Mouse (Mus musculus) thymus, postnatal 25 days (tissue): Measurements from ENCODE around the gene Sptssb.

ENCODE experiments used
- DNase-seq: peaks from one replicate; pipeline ENCODE4 v3.0.0; 2022

The Sptssb gene

GRCm38 (mm10) chr3:69859858-69860588 lies at the start of gene Sptssb:
TSS of gene Sptssb (minus strand) at chr3:69859940.
- no peak for DNase-seq

GRCm38 (mm10) chr3:69908074-69908473 lies 48.3 kb upstream of the Sptssb start:
- no peak for DNase-seq

- DNase-seq = no peak
Measured at GRCm38 (mm10) chr3:69907564-69907963, 47.8 kb upstream of the Sptssb start.

GRCm38 (mm10) chr3:69902787-69903477 lies 43.2 kb upstream of the Sptssb start:
- no peak for DNase-seq

GRCm38 (mm10) chr3:69902382-69902781 lies 42.6 kb upstream of the Sptssb start:
- peak; percentile 60 for DNase-seq

- DNase-seq = no peak
Measured at GRCm38 (mm10) chr3:69901874-69902381, 42.2 kb upstream of the Sptssb start.

GRCm38 (mm10) chr3:69900335-69900734 lies 40.6 kb upstream of the Sptssb start:
- no peak for DNase-seq

GRCm38 (mm10) chr3:69897917-69898594 lies 38.3 kb upstream of the Sptssb start:
- DNase-seq = no peak

- DNase-seq = no peak
Measured at GRCm38 (mm10) chr3:69895516-69895915, 35.8 kb upstream of the Sptssb start.

GRCm38 (mm10) chr3:69892187-69893094 lies 32.7 kb upstream of the Sptssb start:
- no peak for DNase-seq

GRCm38 (mm10) chr3:69885866-69886265 lies 26.1 kb upstream of the Sptssb start:
- no peak for DNase-seq

GRCm38 (mm10) chr3:69883710-69884109 lies 24.0 kb upstream of the Sptssb start:
- DNase-seq = no peak

- DNase-seq = no peak
Measured at GRCm38 (mm10) chr3:69877538-69877937, 17.8 kb upstream of the Sptssb start.

GRCm38 (mm10) chr3:69874721-69875120 lies 15.0 kb upstream of the Sptssb start:
- no peak for DNase-seq

- DNase-seq = no peak
Measured at GRCm38 (mm10) chr3:69872661-69873327, 13.1 kb upstream of the Sptssb start.

- DNase-seq = no peak
Measured at GRCm38 (mm10) chr3:69871174-69871573, 11.4 kb upstream of the Sptssb start.

- no peak for DNase-seq
Measured at GRCm38 (mm10) chr3:69869702-69870101, 10.0 kb upstream of the Sptssb start.

- DNase-seq = no peak
Measured at GRCm38 (mm10) chr3:69861789-69862395, 2.2 kb upstream of the Sptssb start.

- DNase-seq = no peak
Measured at GRCm38 (mm10) chr3:69860589-69861521, 1.1 kb upstream of the Sptssb start.

GRCm38 (mm10) chr3:69839485-69839884 lies 20.3 kb downstream of the Sptssb start:
- no peak for DNase-seq
